Mouse (Mus musculus) mouse trophoblast stem cell (cell line): ENCODE results near the gene Vcam1.

Experiments used
- in situ Hi-C, 2 experiments: fragments of 300-500 bp; cut with MseI, MboI; formaldehyde crosslinking; loops; 2 replicates in 1 of 2; 3 replicates in 1 of 2; pipeline ENCODE4 v1.15.1; 2025

Vcam1 gene

GRCm38 (mm10) chr3:116085962-116086361 lies 43.5 kb downstream of the Vcam1 start:
- in situ Hi-C loops, result no loop called here

- in situ Hi-C loops, result no loop called here
Observed at GRCm38 (mm10) chr3:116080939-116081676, 48.4 kb downstream of the Vcam1 start.

GRCm38 (mm10) chr3:116080166-116080788 lies 49.2 kb downstream of the Vcam1 start:
- in situ Hi-C loops, result no loop called here

GRCm38 (mm10) chr3:116078490-116078889 lies 51.0 kb downstream of the Vcam1 start:
- in situ Hi-C loops, result no loop called here

GRCm38 (mm10) chr3:116076739-116077138 lies 52.7 kb downstream of the Vcam1 start:
- in situ Hi-C loops, result no loop called here

GRCm38 (mm10) chr3:116072584-116072983 lies 56.9 kb downstream of the Vcam1 start:
- in situ Hi-C loops, result no loop called here

GRCm38 (mm10) chr3:116062141-116062540 lies 67.3 kb downstream of the Vcam1 start:
- in situ Hi-C loops, result no loop called here

GRCm38 (mm10) chr3:116060320-116060719 lies 69.2 kb downstream of the Vcam1 start:
- in situ Hi-C loops, result no loop called here
